Mouse (Mus musculus): Measurements from ENCODE around the gene Galnt18. TPM values are rescaled to one million over a fixed set of nuclear protein-coding genes. Genes with fewer than 3 reads are reported as not detected.

Gene Galnt18
- polyA plus RNA-seq, 1 experiment, result 11.9 TPM

DNA sequence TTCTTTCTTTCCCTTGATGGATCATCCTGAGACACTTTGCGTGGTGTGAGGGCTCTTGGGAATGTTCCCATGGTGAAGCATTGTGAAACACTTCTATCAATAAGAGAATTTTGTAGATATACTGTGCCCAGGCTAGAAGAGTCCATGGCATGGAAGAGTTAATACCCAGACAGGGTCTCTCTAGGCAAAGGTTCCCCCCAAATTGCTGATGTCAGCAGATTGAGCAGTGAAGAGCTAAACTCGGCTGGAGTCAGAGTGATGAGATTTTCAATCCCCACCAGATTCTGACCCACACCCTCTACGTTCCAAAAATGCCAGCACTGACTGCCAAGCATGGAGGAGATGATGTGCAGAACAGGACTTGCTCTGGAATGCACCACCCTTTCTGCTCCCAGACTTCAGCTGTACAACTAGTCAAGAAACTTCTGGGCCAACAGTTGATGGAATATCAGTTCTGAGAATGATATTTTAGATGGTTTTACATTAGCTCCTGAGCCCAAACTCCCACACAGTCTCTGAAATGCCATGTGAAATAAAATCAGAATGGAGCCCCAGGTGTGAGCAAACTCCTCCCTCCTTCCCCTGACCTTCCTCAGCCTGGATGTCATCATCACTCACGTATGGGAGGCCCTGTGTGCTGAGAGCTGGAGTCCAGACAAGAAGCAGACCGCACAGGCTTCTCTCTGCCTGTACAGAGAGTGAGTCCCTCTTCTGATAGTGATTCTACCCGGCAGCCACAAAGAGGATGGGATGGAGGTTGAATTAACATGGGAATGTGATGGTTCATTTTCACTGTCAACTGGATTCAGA lies 329.3 kb downstream of the Galnt18 start:
- H3K79me3 ChIP-seq (ENCODE audit: low read depth), result no peaks in the 10 kb centered on the region
- no peak for TF ChIP-seq CTCF (IDR thresholded peaks at IDR 0.05; ENCODE audit: control insufficient read depth, insufficient read depth, insufficient read length)
- TF ChIP-seq FOSL1 (IDR thresholded peaks at IDR 0.05; ENCODE audit: insufficient read depth, low read length, poor library complexity, severe bottlenecking), result no peak
- no peak for TF ChIP-seq MAX (IDR thresholded peaks at IDR 0.05)
- no peak for TF ChIP-seq CEBPB (IDR thresholded peaks at IDR 0.05; ENCODE audit: low read depth)
- no peak overlapping the region for H3K4me3 ChIP-seq (ENCODE audit: insufficient read depth, poor library complexity, severe bottlenecking)
- H3K36me3 ChIP-seq (ENCODE audit: control insufficient read depth, insufficient read depth), result no peaks in the 10 kb centered on the region
- no peaks in the 10 kb centered on the region for H3K27me3 ChIP-seq (ENCODE audit: control insufficient read depth, insufficient read depth, insufficient read length)
- no peak overlapping the region for H3ac ChIP-seq (ENCODE audit: control insufficient read depth, insufficient read length, low read depth)
- H3K79me2 ChIP-seq (ENCODE audit: control insufficient read depth, insufficient read depth), result no peaks in the 10 kb centered on the region

- H3K36me3 ChIP-seq (ENCODE audit: control insufficient read depth, insufficient read depth), result no peaks in the 10 kb centered on the region
- H3K27me3 ChIP-seq (ENCODE audit: control insufficient read depth, insufficient read depth, insufficient read length), result no peaks in the 10 kb centered on the region
- H3K4me3 ChIP-seq (ENCODE audit: insufficient read depth, poor library complexity, severe bottlenecking), result no peak overlapping the region
- H3K79me2 ChIP-seq (ENCODE audit: control insufficient read depth, insufficient read depth), result no peaks in the 10 kb centered on the region
- no peaks in the 10 kb centered on the region for H3K79me3 ChIP-seq (ENCODE audit: low read depth)
- no peak for TF ChIP-seq FOSL1 (IDR thresholded peaks at IDR 0.05; ENCODE audit: insufficient read depth, low read length, poor library complexity, severe bottlenecking)
- TF ChIP-seq USF1 (IDR thresholded peaks at IDR 0.05; ENCODE audit: low read depth), result no peak
- TF ChIP-seq MAX (IDR thresholded peaks at IDR 0.05), result no peak
- TF ChIP-seq CEBPB (IDR thresholded peaks at IDR 0.05; ENCODE audit: low read depth), result no peak
- no peak for TF ChIP-seq MYOG (IDR thresholded peaks at IDR 0.05; ENCODE audit: control insufficient read depth, extremely low read depth, insufficient read length)
- TF ChIP-seq MYOD1 (IDR thresholded peaks at IDR 0.05; ENCODE audit: control insufficient read depth, insufficient read length, low read depth), result no peak
- no peak for TF ChIP-seq CTCF (IDR thresholded peaks at IDR 0.05; ENCODE audit: control insufficient read depth, insufficient read depth, insufficient read length)
- H3ac ChIP-seq (ENCODE audit: control insufficient read depth, insufficient read length, low read depth), result no peak overlapping the region
Observed at GRCm38 (mm10) chr7:111433173-111433572, 346.6 kb downstream of the Galnt18 start.

- no peak overlapping the region for H3ac ChIP-seq (ENCODE audit: control insufficient read depth, insufficient read length, low read depth)
- H3K79me2 ChIP-seq (ENCODE audit: control insufficient read depth, insufficient read depth), result no peaks in the 10 kb centered on the region
- no peak overlapping the region for H3K4me3 ChIP-seq (ENCODE audit: insufficient read depth, poor library complexity, severe bottlenecking)
- no peaks in the 10 kb centered on the region for H3K36me3 ChIP-seq (ENCODE audit: control insufficient read depth, insufficient read depth)
- TF ChIP-seq MYOD1 (IDR thresholded peaks at IDR 0.05; ENCODE audit: control insufficient read depth, insufficient read length, low read depth) (no peak), MAX (IDR thresholded peaks at IDR 0.05) (no peak), CTCF (IDR thresholded peaks at IDR 0.05; ENCODE audit: control insufficient read depth, insufficient read depth, insufficient read length) (no peak), USF1 (IDR thresholded peaks at IDR 0.05; ENCODE audit: low read depth) (no peak), CEBPB (IDR thresholded peaks at IDR 0.05; ENCODE audit: low read depth) (no peak), MYOG (IDR thresholded peaks at IDR 0.05; ENCODE audit: control insufficient read depth, extremely low read depth, insufficient read length) (no peak), FOSL1 (IDR thresholded peaks at IDR 0.05; ENCODE audit: insufficient read depth, low read length, poor library complexity, severe bottlenecking) (no peak)
- no peaks in the 10 kb centered on the region for H3K27me3 ChIP-seq (ENCODE audit: control insufficient read depth, insufficient read depth, insufficient read length)
- H3K79me3 ChIP-seq (ENCODE audit: low read depth), result no peaks in the 10 kb centered on the region
Observed at GRCm38 (mm10) chr7:111427392-111427791, 352.4 kb downstream of the Galnt18 start.

Small RNA genes lying within 50 kb of the gene (microRNA-seq; reads per million reads assigned to microRNA genes)
- not detected for gene Gm25787 (ENCODE audit: borderline microRNAs expressed)

Other genes starting within 250 kb of the Galnt18 start
- 24.7 TPM for gene Usp47, start 243.5 kb upstream of the Galnt18 start, polyA plus RNA-seq (2012; fragmentation: generic; extraction: Trizol)

Measured in C2C12 (cell line).